Mouse (Mus musculus) activated CD4-positive, CD25-positive, alpha-beta regulatory T cell, adult 4 months (primary cell): ENCODE data around the gene Nup37. TPM values are rescaled to one million over a fixed set of nuclear protein-coding genes. Genes with fewer than 3 reads are reported as not detected.

Experiments
- polyA plus RNA-seq, 2 experiments: library from polyadenylated mRNA; unstranded; fragments of 100-300 nt; shearing (Covaris generic); gene quantifications; one replicate each; pipeline ENCODE4 v1.2.1; 2017

The Nup37 gene
- polyA plus RNA-seq, 2 experiments from 2014 or later, result 37.7 to 48.6 TPM

Other genes with a start within 250 kb of the Nup37 start
- not detected for gene Pmch, start 55.9 kb upstream of the Nup37 start, polyA plus RNA-seq
- gene Parpbp, start 51 bp upstream of the Nup37 start, polyA plus RNA-seq, result 1 to 10 TPM; 4.4 to 5.1 TPM
- gene Washc3, start 54.1 kb downstream of the Nup37 start, polyA plus RNA-seq, result 100 to 1,000 TPM; 111 to 120 TPM
- under 1 TPM in 1 of 2 experiments, not detected in 1; 0.33 TPM for gene Dram1, start 232.1 kb downstream of the Nup37 start, polyA plus RNA-seq
- 1 to 10 TPM; 3.4 to 4.8 TPM for gene Gnptab, start 232.1 kb downstream of the Nup37 start, polyA plus RNA-seq